Mouse (Mus musculus) embryo, embryonic 9.5 days (tissue): ENCODE measurements around the gene Tulp3.
A peak's percentile ranks its signal among the peaks of the same experiment; 100 is the strongest.
"Not testable (repeated sequence)": the region's sequence is repeated elsewhere in the genome, so short reads cannot be mapped to it uniquely, and the experiment has no call there.

ENCODE experiments used
- DNase-seq: peaks from one replicate; pipeline ENCODE4 v3.0.0-alpha.2; 2017; ENCODE audit errors: extremely low spot score

Gene Tulp3

GRCm38 (mm10) chr6:128355726-128356416 is at the start of gene Tulp3:
TSS of gene Tulp3 (minus strand) at chr6:128355851.
- DNase-seq, result peak; percentile 98

GRCm38 (mm10) chr6:128404708-128405107 is 49.1 kb upstream of the Tulp3 start:
- DNase-seq, result no peak

- peak; percentile 22 for DNase-seq
These were observed 44.0 kb upstream of the Tulp3 start for GRCm38 (mm10) chr6:128399421-128400185.

- no peak for DNase-seq
These were observed 43.3 kb upstream of the Tulp3 start, which contains the start of gene Nrip2 for GRCm38 (mm10) chr6:128398996-128399395. TSS of gene Nrip2 (plus strand) at chr6:128399296.

- DNase-seq, result no peak
These were observed 42.1 kb upstream of the Tulp3 start for GRCm38 (mm10) chr6:128397574-128398261.

GRCm38 (mm10) chr6:128390683-128391082 is 35.0 kb upstream of the Tulp3 start:
- no peak for DNase-seq

- DNase-seq, result no peak
These were observed 33.5 kb upstream of the Tulp3 start for GRCm38 (mm10) chr6:128389185-128389584.

- DNase-seq, result no peak
These were observed 29.4 kb upstream of the Tulp3 start for GRCm38 (mm10) chr6:128385026-128385425.

GRCm38 (mm10) chr6:128383752-128384151 is 28.1 kb upstream of the Tulp3 start:
- no peak for DNase-seq

GRCm38 (mm10) chr6:128381254-128381653 is 25.6 kb upstream of the Tulp3 start:
- no peak for DNase-seq

GRCm38 (mm10) chr6:128380594-128381167 is 25.0 kb upstream of the Tulp3 start:
- DNase-seq, result not testable (repeated sequence)

GRCm38 (mm10) chr6:128379636-128380035 is 24.0 kb upstream of the Tulp3 start:
- DNase-seq, result no peak

GRCm38 (mm10) chr6:128376371-128377085 is 20.9 kb upstream of the Tulp3 start:
- DNase-seq, result no peak

GRCm38 (mm10) chr6:128375192-128375591 is 19.5 kb upstream of the Tulp3 start, which contains the start of the genes Tex52 and Gm44596:
TSS of gene Tex52 (plus strand) at chr6:128375456.
TSS of gene Gm44596 (plus strand) at chr6:128375503.
- DNase-seq, result peak; percentile 39

- no peak for DNase-seq
These were observed 14.4 kb upstream of the Tulp3 start for GRCm38 (mm10) chr6:128370040-128370439.

- no peak for DNase-seq
These were observed 10.8 kb upstream of the Tulp3 start for GRCm38 (mm10) chr6:128366466-128366865.

- no peak for DNase-seq
These were observed 9.1 kb upstream of the Tulp3 start for GRCm38 (mm10) chr6:128364721-128365120.

- DNase-seq, result peak; percentile 80
These were observed 7.6 kb upstream of the Tulp3 start for GRCm38 (mm10) chr6:128363007-128363825.

- peak; percentile 89 for DNase-seq
These were observed 6.8 kb upstream of the Tulp3 start, which contains the start of the genes Rhno1 and Foxm1 for GRCm38 (mm10) chr6:128362381-128363006. TSS of gene Rhno1 (minus strand) at chr6:128362911. TSS of gene Foxm1 (plus strand) at chr6:128362967.

GRCm38 (mm10) chr6:128361901-128362300 is 6.2 kb upstream of the Tulp3 start:
- no peak for DNase-seq
